Mouse (Mus musculus) hindbrain, embryonic 10.5 days (tissue): ENCODE measurements at regions not wholly inside any gene's neighbourhood (a gene's known extent, or its start where the extent isn't known, plus 50 kb on each side); places are given as distances from the start of the nearest gene placed in this dataset.

Experiments
- DNase-seq: peaks from one replicate; pipeline ENCODE4 v3.0.0-alpha.2; 2017; ENCODE audit warnings: low spot score
- H3K27ac ChIP-seq: fragments of 300-500 bp; sonication (generic); 2 replicates; pipeline ENCODE4 v1.5.1; 2016; ENCODE audit warnings: mild to moderate bottlenecking, moderate library complexity
- H3K27me3 ChIP-seq: fragments of 300-500 bp; sonication (generic); 2 replicates; pipeline ENCODE4 v1.6.1; 2016; ENCODE audit warnings: mild to moderate bottlenecking; ENCODE audit not compliant: poor library complexity, insufficient read depth, severe bottlenecking
- H3K36me3 ChIP-seq: fragments of 300-500 bp; sonication (generic); 2 replicates; pipeline ENCODE4 v1.6.1; 2016; ENCODE audit warnings: mild to moderate bottlenecking, moderate library complexity
- H3K4me1 ChIP-seq: fragments of 300-500 bp; sonication (generic); replicated peaks from 2 replicates; pipeline ENCODE4 v1.6.1; 2016; ENCODE audit warnings: mild to moderate bottlenecking
- H3K4me3 ChIP-seq: fragments of 300-500 bp; sonication (generic); 2 replicates; pipeline ENCODE4 v1.5.1; 2016; ENCODE audit warnings: mild to moderate bottlenecking, moderate library complexity
- H3K9me3 ChIP-seq: fragments of 300-500 bp; sonication (generic); 2 replicates; pipeline ENCODE4 v1.6.1; 2016; ENCODE audit warnings: mild to moderate bottlenecking, moderate library complexity
- WGBS: fragments of 180-500 bp; shearing (Covaris S2); methylation state at CpG from one replicate; pipeline ENCODE4 v1.1.7; 2016; 5-methylcytosine and 5-hydroxymethylcytosine counted together

GRCm38 (mm10) chr2:172727576-172727975 is 178.2 kb downstream of the Tfap2c start:
- Histone ChIP-seq H3K27me3 (peaks cover 97% of the 10 kb centered on the region), H3K27ac (no peak overlapping the region), H3K4me3 (peak overlapping the region; percentile 46; the same call in 1 of the 2 replicates), H3K9me3 (no peaks in the 10 kb centered on the region), H3K4me1 (peaks cover 56% of the 10 kb centered on the region), H3K36me3 (no peaks in the 10 kb centered on the region)
- WGBS: 18% methylated on average over 10 of the region's 10 CpGs
- DNase-seq: peak; percentile 21

GRCm38 (mm10) chr2:172728240-172728821 is 178.9 kb downstream of the Tfap2c start:
- peak overlapping the region; percentile 46 for H3K4me3 ChIP-seq
- peak overlapping the region; percentile 71 for H3K27ac ChIP-seq
- DNase-seq: peak; percentile 95
- no peaks in the 10 kb centered on the region for H3K9me3 ChIP-seq
- peaks cover 61% of the 10 kb centered on the region for H3K4me1 ChIP-seq
- no peaks in the 10 kb centered on the region for H3K36me3 ChIP-seq
- under 1% methylated on average over 53 of the region's 53 CpGs for WGBS
- peaks cover 97% of the 10 kb centered on the region for H3K27me3 ChIP-seq

GRCm38 (mm10) chr2:172729151-172729550 is 179.8 kb downstream of the Tfap2c start:
- Histone ChIP-seq H3K27me3 (peaks cover 97% of the 10 kb centered on the region), H3K27ac (no peak overlapping the region), H3K4me1 (peaks cover 64% of the 10 kb centered on the region), H3K9me3 (no peaks in the 10 kb centered on the region), H3K36me3 (no peaks in the 10 kb centered on the region), H3K4me3 (peak overlapping the region; percentile 46)
- WGBS: 46% methylated on average over 4 of the region's 4 CpGs
- no peak for DNase-seq

DNA sequence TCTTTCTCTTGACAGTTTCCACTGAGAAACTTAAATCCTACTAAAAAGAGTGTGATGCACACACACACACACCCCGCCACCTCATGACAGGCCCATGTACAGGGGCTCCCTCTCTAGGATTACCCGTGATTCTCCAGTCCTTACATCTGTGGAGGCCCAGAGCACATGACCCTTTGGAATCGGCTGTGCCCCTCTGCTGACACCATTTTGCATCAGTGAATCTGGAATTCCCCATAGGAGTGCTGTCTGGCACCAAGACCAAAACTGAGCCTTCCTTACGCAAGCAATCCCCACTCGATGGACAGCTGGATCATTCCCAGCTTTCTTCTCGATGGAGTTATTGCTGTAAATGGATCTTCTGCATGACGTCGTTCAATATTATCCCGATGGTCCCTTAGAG is 180.3 kb downstream of the Tfap2c start:
- no peak for DNase-seq
- WGBS: 66% methylated on average over 9 of the region's 9 CpGs
- peaks cover 97% of the 10 kb centered on the region for H3K27me3 ChIP-seq
- H3K9me3 ChIP-seq: no peaks in the 10 kb centered on the region
- H3K4me1 ChIP-seq: peaks cover 64% of the 10 kb centered on the region
- H3K4me3 ChIP-seq: no peak overlapping the region
- no peak overlapping the region for H3K27ac ChIP-seq
- H3K36me3 ChIP-seq: no peaks in the 10 kb centered on the region

GRCm38 (mm10) chr2:172731408-172731807 is 182.0 kb downstream of the Tfap2c start:
- peak overlapping the region; percentile 23; the same call in 1 of the 2 replicates for H3K4me3 ChIP-seq
- under 1% methylated on average over 18 of the region's 18 CpGs for WGBS

DNA sequence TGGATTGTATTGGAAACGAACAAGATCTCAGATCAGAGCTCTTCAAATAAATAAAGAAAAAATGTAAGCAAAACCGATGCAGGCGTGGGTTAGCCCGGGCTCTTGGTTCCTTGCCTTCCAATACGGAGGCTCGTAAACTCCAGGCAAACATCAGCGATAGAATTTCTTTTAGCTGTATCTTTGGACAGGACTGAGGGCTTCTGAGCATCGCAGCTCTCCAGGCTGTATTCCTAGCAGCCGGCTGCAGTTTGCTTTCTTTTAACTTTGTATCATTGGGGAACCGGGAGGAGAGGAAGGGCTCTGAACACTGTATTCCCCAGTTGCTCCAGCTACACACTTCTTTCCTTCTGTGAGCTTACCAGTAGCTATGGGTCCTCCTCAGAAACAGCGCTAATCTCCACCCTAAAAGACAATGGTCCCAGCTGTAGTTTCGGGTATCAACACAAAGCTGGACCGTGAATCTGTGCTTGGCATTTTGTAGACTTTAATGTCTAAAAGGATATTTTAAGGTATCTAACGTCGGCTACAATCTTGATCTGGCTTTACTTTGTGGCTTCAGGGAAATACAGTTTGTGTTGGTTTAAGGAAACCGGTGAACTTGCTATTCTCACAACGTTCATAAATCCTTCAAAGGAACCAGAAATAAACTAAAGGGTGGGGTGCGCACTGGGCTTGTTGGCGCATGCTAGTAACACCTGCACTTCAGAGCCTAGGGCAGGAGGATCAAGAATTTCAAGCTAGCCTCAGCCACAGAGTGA is 183.2 kb downstream of the Tfap2c start:
- WGBS: 4% methylated on average over 19 of the region's 19 CpGs
- Histone ChIP-seq H3K4me1 (peaks cover 53% of the 10 kb centered on the region), H3K36me3 (no peaks in the 10 kb centered on the region), H3K9me3 (no peaks in the 10 kb centered on the region), H3K4me3 (no peak overlapping the region), H3K27ac (no peak overlapping the region), H3K27me3 (peaks cover 97% of the 10 kb centered on the region)
- no peak for DNase-seq

More at GRCm38 (mm10) chr2:172731408-172731807, 182.0 kb downstream of the Tfap2c start:
- Histone ChIP-seq H3K4me1 (peaks cover 65% of the 10 kb centered on the region), H3K27ac (no peak overlapping the region), H3K36me3 (no peaks in the 10 kb centered on the region), H3K27me3 (peaks cover 97% of the 10 kb centered on the region), H3K9me3 (no peaks in the 10 kb centered on the region)
- DNase-seq: peak; percentile 49

DNA sequence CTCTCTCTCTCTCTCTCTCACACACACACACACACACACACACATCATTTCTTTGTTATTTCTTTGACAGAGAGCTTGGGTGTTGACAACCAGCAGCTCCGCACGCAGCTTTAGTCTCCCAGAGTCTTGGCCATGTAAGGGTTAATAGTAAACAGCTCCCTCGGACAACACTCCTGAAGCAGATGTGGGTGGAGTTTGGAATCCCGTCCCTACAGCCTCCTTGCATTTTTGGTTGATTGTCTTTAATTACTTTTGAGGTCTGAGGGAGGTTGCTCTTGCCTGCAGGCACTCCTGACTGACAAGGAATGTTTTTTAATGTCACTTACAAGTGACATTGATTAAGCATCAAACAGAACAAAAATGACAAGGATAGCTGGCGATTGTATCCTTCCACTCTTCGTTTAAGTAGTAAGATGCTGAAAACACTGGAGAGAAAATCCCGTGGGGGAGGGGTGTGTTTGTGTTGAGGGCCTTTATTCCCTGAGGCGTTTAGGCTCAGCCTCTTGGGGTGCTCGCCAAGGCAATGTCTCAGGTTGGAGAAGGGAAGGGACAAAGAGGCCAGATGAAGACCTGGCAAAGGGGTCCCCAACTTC is 184.1 kb downstream of the Tfap2c start:
- no peak overlapping the region for H3K27ac ChIP-seq
- H3K36me3 ChIP-seq: no peaks in the 10 kb centered on the region
- H3K4me3 ChIP-seq: no peak overlapping the region
- no peaks in the 10 kb centered on the region for H3K9me3 ChIP-seq
- peaks cover 97% of the 10 kb centered on the region for H3K27me3 ChIP-seq
- no peak for DNase-seq
- peaks cover 48% of the 10 kb centered on the region for H3K4me1 ChIP-seq
- 1% methylated on average over 9 of the region's 9 CpGs for WGBS

GRCm38 (mm10) chr2:172735621-172736020 is 186.2 kb downstream of the Tfap2c start:
- Histone ChIP-seq H3K36me3 (no peaks in the 10 kb centered on the region), H3K9me3 (no peaks in the 10 kb centered on the region), H3K27ac (no peak overlapping the region), H3K4me3 (no peak overlapping the region), H3K4me1 (peaks cover 52% of the 10 kb centered on the region), H3K27me3 (peaks cover 99% of the 10 kb centered on the region)
- no peak for DNase-seq
- 21% methylated on average over 6 of the region's 6 CpGs for WGBS

DNA sequence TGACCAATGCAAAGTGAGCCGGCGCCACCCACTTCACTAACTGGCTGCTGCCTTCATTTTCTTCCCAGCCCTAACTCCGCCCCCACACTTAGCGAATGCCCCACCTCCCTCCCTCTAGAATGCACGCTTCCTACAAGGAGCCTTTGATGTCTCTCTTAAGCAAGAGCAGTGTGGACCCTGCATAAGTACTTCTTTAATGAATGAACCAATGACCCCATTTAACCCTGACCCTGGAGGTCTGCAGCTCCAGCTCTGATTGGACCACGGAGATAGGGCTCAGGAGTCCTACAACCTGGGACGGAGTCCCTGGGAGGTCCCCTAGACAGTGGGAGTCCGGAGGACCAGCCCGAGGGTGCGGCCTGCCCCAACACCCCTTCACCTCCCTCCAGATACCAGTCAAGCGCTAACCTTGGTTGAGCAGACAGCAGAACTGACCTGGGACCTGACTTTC is 189.7 kb downstream of the Tfap2c start:
- H3K27me3 ChIP-seq: peaks cover 95% of the 10 kb centered on the region
- H3K27ac ChIP-seq: no peak overlapping the region
- no peaks in the 10 kb centered on the region for H3K36me3 ChIP-seq
- WGBS: 6% methylated on average over 11 of the region's 11 CpGs
- H3K4me1 ChIP-seq: peaks cover 30% of the 10 kb centered on the region
- H3K4me3 ChIP-seq: 0 out of 2 replicates have a peak overlapping the region, but pooled peaks have one; percentile 3
- no peaks in the 10 kb centered on the region for H3K9me3 ChIP-seq
- DNase-seq: peak; percentile 42

DNA sequence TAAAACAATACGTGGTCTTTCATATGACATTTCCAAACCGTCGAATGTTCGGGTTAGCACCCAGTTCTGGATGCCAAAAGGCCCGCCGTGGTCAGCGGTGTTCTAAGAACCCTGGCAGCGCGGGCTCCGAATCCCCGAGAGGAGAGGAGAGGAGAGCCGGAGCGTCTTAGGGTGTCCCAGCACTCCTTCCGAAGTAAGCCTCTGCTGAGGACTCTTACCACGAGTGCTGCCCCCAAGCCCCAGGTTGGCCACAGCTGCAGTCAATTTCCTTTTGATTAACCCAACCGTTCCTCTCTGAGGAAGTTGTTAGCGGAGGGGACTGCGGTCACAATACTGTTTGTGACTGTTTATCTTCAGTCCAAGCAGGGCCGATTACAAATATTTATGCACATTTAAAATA is 190.1 kb downstream of the Tfap2c start:
- Histone ChIP-seq H3K36me3 (no peaks in the 10 kb centered on the region), H3K27ac (no peak overlapping the region), H3K9me3 (no peaks in the 10 kb centered on the region), H3K4me1 (peaks cover 30% of the 10 kb centered on the region), H3K27me3 (peaks cover 90% of the 10 kb centered on the region), H3K4me3 (no peak overlapping the region)
- DNase-seq: peak; percentile 40
- 7% methylated on average over 19 of the region's 19 CpGs for WGBS

DNA sequence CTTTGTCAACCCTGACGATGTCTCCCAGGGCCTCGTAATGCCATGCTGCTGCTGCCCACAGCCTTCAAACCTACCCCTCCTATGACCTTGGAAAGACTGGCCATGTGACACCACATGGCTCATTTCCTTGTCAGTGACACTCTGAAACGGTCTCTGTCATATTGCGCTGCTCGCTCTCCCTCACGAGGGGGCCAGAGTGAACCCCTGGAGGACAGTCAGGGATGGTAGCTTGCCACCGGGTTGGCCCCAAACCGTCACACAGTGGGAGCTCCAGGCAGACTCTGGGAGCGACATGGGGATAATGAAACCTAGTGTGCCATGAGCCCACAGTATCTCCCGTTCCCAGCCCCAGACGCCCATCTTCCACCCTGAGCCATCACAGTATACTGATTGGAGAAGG is 188.8 kb downstream of the Bmp7 start:
- no peak for DNase-seq
- WGBS: 82% methylated on average over 11 of the region's 11 CpGs
- H3K27me3 ChIP-seq: peaks cover 56% of the 10 kb centered on the region
- no peaks in the 10 kb centered on the region for H3K9me3 ChIP-seq
- H3K4me1 ChIP-seq: peaks cover 24% of the 10 kb centered on the region
- no peaks in the 10 kb centered on the region for H3K36me3 ChIP-seq
- no peak overlapping the region for H3K27ac ChIP-seq
- H3K4me3 ChIP-seq: no peak overlapping the region

DNA sequence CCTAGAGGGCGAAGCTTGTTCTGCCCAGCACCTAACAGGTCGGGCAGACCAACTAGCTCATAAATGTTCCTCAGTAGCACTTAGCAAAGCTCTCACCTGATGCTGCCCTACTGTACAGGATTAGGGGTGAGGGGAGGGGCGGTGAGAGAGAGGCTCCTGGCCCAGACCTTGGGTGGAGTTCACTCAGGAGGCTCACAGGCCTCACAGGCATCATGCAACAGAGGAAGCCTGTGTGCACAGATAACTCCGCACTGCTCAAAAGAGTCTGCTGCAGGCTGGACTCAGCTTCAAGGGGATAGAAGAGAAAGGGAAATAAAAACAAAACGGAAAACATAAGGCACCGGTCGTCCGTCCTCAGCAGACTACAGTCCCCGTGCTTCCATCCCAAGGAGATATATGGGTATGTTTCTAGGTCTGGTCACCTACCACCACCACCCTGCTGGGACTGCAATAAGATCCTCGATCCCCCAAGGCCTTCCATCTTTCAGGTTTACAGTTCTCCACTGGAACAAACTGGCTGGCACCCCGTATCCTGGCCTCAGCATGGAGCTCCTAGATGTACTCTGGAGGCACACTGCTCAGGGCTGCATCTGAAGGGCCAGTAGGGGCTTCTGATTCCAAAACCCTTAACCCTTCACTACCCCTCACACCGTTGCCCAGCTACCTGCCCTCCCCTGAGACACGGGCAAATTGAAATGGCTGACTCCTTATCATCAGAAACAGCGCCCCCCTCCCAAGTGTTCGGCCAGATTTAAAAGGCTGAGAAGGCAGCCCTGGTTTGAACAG is 184.2 kb downstream of the Bmp7 start:
- 52% methylated on average over 15 of the region's 15 CpGs for WGBS
- no peak for DNase-seq
- H3K27me3 ChIP-seq: peaks cover 100% of the 10 kb centered on the region
- H3K4me3 ChIP-seq: no peak overlapping the region
- no peak overlapping the region for H3K27ac ChIP-seq
- H3K4me1 ChIP-seq: peaks cover 52% of the 10 kb centered on the region
- no peaks in the 10 kb centered on the region for H3K36me3 ChIP-seq
- no peaks in the 10 kb centered on the region for H3K9me3 ChIP-seq
